Mouse (Mus musculus): ENCODE data around the gene Lamtor5. TPM values are rescaled to one million over a fixed set of nuclear protein-coding genes. Genes with fewer than 3 reads are reported as not detected.

Lamtor5 gene
- polyA plus RNA-seq (2014; fragmentation: Nextera tagmentation; extraction: Ambion mirVana) = 174 and 177 TPM in 2 replicates

DNA sequence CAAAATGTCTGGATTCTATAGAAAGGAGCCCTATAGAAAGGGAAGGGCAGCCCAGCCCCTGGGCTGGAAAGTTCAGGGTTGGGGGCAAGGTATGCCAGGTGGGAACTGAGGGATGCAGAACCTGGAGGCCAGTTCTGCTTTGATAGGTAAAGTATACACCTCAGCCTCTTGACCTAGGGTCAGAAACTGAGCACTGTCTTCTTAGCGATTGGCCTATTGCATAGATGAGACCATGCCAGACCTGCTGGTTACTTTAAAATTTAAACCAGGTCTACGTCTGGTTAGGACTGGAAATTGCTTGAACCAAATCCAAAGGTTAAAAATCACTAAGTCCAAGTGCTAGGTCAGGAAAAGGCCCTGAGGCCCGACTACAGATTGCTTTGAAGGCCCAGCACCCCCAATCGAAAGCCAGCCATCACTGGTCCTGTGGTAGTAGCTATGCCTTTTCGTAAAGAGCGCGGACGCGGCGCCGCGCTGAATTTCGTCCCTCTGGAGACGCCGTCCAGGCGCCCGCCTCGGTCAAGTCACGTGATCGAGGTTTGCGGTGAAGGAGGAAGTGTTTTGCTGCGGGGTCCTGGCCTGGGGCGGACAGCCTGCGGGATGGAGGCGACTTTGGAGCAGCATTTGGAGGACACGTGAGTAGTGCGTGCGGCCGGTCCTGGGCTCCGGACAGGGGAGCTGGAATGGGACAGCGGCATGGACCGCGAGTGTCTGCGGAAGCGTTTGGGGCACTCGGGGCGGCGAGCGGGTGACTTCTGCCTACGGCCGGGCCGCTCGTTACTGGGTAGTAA, at the start of gene Lamtor5:
Gene Lamtor5 (plus strand): TSS at position 380 of the 791 bp plus-strand sequence.
- Histone ChIP-seq H3K4me3 (ENCODE audit: low read depth, low read length) (peak within 1 kb of the TSS; percentile 87), H3K9ac (ENCODE audit: low read length) (peak within 1 kb of the TSS; percentile 71), H3K27ac (ENCODE audit: low read depth, low read length) (no peak within 1 kb of the TSS), H3K36me3 (ENCODE audit: control insufficient read depth, insufficient read depth, low read length) (no peaks in the 10 kb centered on the region), H3K4me2 (ENCODE audit: low read depth, low read length, severe bottlenecking) (peak within 1 kb of the TSS; percentile 54), H3K9me3 (ENCODE audit: control insufficient read depth, low read length) (no peaks in the 10 kb centered on the region), H3K27me3 (ENCODE audit: control insufficient read depth, insufficient read depth, low read length) (no peaks in the 10 kb centered on the region), H3K4me1 (replicated peaks; ENCODE audit: control insufficient read depth, insufficient read depth, low read length) (no peaks in the 10 kb centered on the region)
- ATAC-seq (replicated peaks; ENCODE audit: low FRiP score) (peak; percentile 92), DNase-seq (ENCODE audit: low spot score) (peak; percentile 93)
- WGBS = 4% methylated on average over 43 of the region's 43 CpGs

DNA sequence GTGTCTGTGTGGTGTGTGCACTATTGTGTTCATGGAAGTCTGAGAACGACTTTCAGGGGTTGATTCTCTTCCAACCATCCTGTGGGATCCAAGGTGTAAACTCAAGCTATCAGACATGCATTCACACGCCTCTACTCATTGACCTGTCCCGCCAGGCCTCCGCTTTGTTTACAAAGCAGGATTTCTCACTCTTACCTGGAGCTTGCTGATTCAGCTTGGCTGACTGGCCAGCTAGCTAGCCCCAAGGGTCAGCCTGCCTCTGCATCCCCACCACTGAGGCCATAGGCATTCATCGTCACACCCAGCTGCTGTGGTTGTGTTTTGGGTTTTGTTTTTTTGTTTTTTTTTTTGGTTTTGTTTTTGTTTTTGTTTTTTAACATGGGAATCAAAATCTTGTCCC, 49.4 kb upstream of the Lamtor5 start:
- Histone ChIP-seq H3K9ac (ENCODE audit: low read length) (no peak overlapping the region), H3K4me1 (replicated peaks; ENCODE audit: control insufficient read depth, insufficient read depth, low read length) (no peaks in the 10 kb centered on the region), H3K4me3 (ENCODE audit: low read depth, low read length) (no peak overlapping the region), H3K9me3 (ENCODE audit: control insufficient read depth, low read length) (no peaks in the 10 kb centered on the region), H3K36me3 (ENCODE audit: control insufficient read depth, insufficient read depth, low read length) (no peaks in the 10 kb centered on the region), H3K27ac (ENCODE audit: low read depth, low read length) (no peak overlapping the region), H3K27me3 (ENCODE audit: control insufficient read depth, insufficient read depth, low read length) (no peaks in the 10 kb centered on the region), H3K4me2 (ENCODE audit: low read depth, low read length, severe bottlenecking) (no peak overlapping the region)
- 84% methylated on average over 5 of the region's 5 CpGs for WGBS
- ATAC-seq (replicated peaks; ENCODE audit: low FRiP score) (no peak), DNase-seq (ENCODE audit: low spot score) (no peak)

DNA sequence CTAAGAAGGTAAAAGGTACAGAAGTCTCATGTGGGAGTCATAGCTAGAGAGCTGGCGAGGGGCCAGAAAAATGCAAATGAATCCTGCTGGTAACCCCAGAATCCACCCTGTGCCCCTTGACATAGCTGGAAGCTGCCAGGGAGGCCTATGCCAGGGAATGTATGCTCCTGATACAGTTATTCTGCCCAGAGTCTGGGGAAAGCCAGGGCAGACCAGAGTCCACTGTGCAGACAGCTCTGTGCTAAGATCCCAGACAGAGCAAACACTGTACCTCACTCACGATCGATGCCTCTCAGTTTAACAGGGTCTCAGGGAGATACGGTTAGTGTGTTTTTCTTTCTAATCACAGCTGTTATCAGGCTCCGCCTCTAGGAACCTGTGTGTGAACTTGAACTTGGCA, 48.8 kb upstream of the Lamtor5 start:
- no peak overlapping the region for H3K27ac ChIP-seq (ENCODE audit: low read depth, low read length)
- no peaks in the 10 kb centered on the region for H3K9me3 ChIP-seq (ENCODE audit: control insufficient read depth, low read length)
- H3K27me3 ChIP-seq (ENCODE audit: control insufficient read depth, insufficient read depth, low read length) = no peaks in the 10 kb centered on the region
- no peak for DNase-seq (ENCODE audit: low spot score)
- 83% methylated on average over 5 of the region's 5 CpGs for WGBS
- ATAC-seq (replicated peaks; ENCODE audit: low FRiP score) = no peak
- H3K9ac ChIP-seq (ENCODE audit: low read length) = no peak overlapping the region
- H3K4me2 ChIP-seq (ENCODE audit: low read depth, low read length, severe bottlenecking) = no peak overlapping the region
- H3K4me1 ChIP-seq (replicated peaks; ENCODE audit: control insufficient read depth, insufficient read depth, low read length) = no peaks in the 10 kb centered on the region
- H3K4me3 ChIP-seq (ENCODE audit: low read depth, low read length) = no peak overlapping the region
- H3K36me3 ChIP-seq (ENCODE audit: control insufficient read depth, insufficient read depth, low read length) = no peaks in the 10 kb centered on the region

DNA sequence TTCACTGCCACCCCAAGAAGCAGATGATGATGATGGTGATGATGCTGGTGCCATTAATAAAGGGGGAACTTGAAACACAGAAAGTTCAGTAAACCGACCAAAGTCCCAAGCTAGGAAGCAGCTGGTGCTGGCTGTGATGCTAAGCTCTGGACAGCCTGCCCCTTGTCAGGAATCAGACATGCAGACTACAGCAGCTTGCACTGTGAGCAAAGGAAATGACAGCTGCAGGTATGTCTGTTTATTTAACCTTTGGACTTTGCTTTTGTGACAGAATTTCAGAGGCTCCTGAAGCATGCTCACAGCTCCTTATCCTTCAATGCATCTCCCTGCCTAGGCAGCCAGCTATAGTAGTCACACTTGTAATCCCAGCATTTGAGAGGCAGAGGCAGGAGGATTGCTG, 48.1 kb upstream of the Lamtor5 start, which contains the start of gene A630076J17Rik:
Gene A630076J17Rik (plus strand): TSS at position 88 of the 400 bp plus-strand sequence.
- H3K27ac ChIP-seq (ENCODE audit: low read depth, low read length) = no peak within 1 kb of the TSS
- no peak for DNase-seq (ENCODE audit: low spot score)
- no peaks in the 10 kb centered on the region for H3K4me1 ChIP-seq (replicated peaks; ENCODE audit: control insufficient read depth, insufficient read depth, low read length)
- no peak within 1 kb of the TSS for H3K9ac ChIP-seq (ENCODE audit: low read length)
- no peak within 1 kb of the TSS for H3K4me2 ChIP-seq (ENCODE audit: low read depth, low read length, severe bottlenecking)
- ATAC-seq (replicated peaks; ENCODE audit: low FRiP score) = no peak
- H3K9me3 ChIP-seq (ENCODE audit: control insufficient read depth, low read length) = no peaks in the 10 kb centered on the region
- no peaks in the 10 kb centered on the region for H3K36me3 ChIP-seq (ENCODE audit: control insufficient read depth, insufficient read depth, low read length)
- H3K4me3 ChIP-seq (ENCODE audit: low read depth, low read length) = no peak within 1 kb of the TSS
- no peaks in the 10 kb centered on the region for H3K27me3 ChIP-seq (ENCODE audit: control insufficient read depth, insufficient read depth, low read length)
- 58% methylated on average over 1 of the region's 1 CpGs for WGBS

DNA sequence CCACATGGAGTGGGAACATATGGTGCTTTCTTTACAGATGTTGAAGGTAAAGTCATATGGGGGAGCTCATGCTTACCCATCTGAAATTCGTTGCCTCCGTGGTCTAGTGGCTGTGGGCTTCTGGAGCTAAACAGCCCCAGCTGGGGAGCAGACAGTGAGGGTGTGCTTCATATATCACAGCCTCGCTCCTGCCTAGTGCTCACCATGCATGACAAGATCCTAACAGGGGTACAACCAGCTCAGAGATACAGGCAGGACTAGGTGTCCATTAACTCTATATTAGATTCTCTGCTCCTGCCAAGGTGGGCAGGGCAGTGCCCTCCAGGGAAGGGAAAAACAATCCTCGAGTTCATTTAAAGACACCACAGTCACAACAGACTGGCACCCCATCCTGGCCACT, 47.5 kb upstream of the Lamtor5 start:
- H3K27me3 ChIP-seq (ENCODE audit: control insufficient read depth, insufficient read depth, low read length) = no peaks in the 10 kb centered on the region
- no peak overlapping the region for H3K4me2 ChIP-seq (ENCODE audit: low read depth, low read length, severe bottlenecking)
- no peaks in the 10 kb centered on the region for H3K4me1 ChIP-seq (replicated peaks; ENCODE audit: control insufficient read depth, insufficient read depth, low read length)
- H3K27ac ChIP-seq (ENCODE audit: low read depth, low read length) = no peak overlapping the region
- H3K9ac ChIP-seq (ENCODE audit: low read length) = no peak overlapping the region
- DNase-seq (ENCODE audit: low spot score) (no peak), ATAC-seq (replicated peaks; ENCODE audit: low FRiP score) (no peak)
- no peaks in the 10 kb centered on the region for H3K9me3 ChIP-seq (ENCODE audit: control insufficient read depth, low read length)
- 64% methylated on average over 4 of the region's 4 CpGs for WGBS
- H3K4me3 ChIP-seq (ENCODE audit: low read depth, low read length) = no peak overlapping the region
- H3K36me3 ChIP-seq (ENCODE audit: control insufficient read depth, insufficient read depth, low read length) = no peaks in the 10 kb centered on the region

DNA sequence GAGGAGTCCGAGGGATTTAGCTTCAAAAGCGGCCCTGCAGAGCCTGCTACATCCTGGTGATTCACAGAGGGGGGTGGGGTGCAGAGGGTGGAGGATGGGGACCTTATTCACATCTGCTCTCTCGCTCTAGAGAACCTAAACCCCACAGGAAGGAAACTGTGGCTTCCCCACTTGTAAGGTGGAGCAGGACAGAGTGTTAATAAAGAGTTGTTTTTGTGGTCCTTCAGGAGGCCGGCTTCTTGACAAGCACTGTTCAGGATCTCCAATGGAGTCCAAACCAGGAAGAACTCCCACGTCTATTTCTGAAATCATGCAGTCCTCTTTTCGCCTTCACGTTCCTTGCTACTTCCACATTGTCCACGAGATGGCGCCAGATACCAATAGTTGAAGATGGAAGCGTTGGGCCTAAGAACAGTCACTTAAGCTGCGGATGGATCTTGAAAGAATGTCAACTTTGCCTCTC, 45.3 kb upstream of the Lamtor5 start:
- 8% methylated on average over 11 of the region's 11 CpGs for WGBS
- ATAC-seq (replicated peaks; ENCODE audit: low FRiP score) = peak; percentile 71
- Histone ChIP-seq H3K27ac (ENCODE audit: low read depth, low read length) (no peak overlapping the region), H3K9ac (ENCODE audit: low read length) (peak overlapping the region; percentile 10; the same call in 1 of the 2 replicates), H3K36me3 (ENCODE audit: control insufficient read depth, insufficient read depth, low read length) (no peaks in the 10 kb centered on the region), H3K4me1 (replicated peaks; ENCODE audit: control insufficient read depth, insufficient read depth, low read length) (no peaks in the 10 kb centered on the region), H3K9me3 (ENCODE audit: control insufficient read depth, low read length) (no peaks in the 10 kb centered on the region), H3K4me3 (ENCODE audit: low read depth, low read length) (no peak overlapping the region), H3K27me3 (ENCODE audit: control insufficient read depth, insufficient read depth, low read length) (no peaks in the 10 kb centered on the region), H3K4me2 (ENCODE audit: low read depth, low read length, severe bottlenecking) (0 out of 2 replicates have a peak overlapping the region, but pooled peaks have one; percentile 21)
- peak; percentile 89 for DNase-seq (ENCODE audit: low spot score)

DNA sequence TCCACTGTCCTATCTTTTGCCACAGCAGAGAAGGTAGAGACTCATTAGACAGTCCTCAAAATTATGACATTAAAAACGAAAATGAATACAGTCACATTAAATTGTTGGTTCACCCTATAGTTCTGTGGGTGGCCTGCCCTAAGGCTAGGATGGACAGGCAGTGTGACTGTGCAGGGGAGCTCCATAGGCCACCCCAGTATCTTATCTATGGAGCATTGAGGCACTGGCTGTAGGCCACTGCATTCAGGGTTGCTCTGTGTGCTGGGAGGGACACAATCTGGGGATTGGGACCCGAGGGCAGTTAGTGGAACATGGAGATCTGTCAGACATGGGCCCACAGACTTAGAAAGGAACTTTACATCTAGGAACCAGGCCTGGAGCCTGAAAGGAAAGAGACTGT, 44.7 kb upstream of the Lamtor5 start:
- 30% methylated on average over 2 of the region's 2 CpGs for WGBS
- no peaks in the 10 kb centered on the region for H3K36me3 ChIP-seq (ENCODE audit: control insufficient read depth, insufficient read depth, low read length)
- no peaks in the 10 kb centered on the region for H3K4me1 ChIP-seq (replicated peaks; ENCODE audit: control insufficient read depth, insufficient read depth, low read length)
- ATAC-seq (replicated peaks; ENCODE audit: low FRiP score) (peak; percentile 39; the same call in 1 of the 2 replicates), DNase-seq (ENCODE audit: low spot score) (no peak)
- H3K9ac ChIP-seq (ENCODE audit: low read length) = no peak overlapping the region
- H3K9me3 ChIP-seq (ENCODE audit: control insufficient read depth, low read length) = no peaks in the 10 kb centered on the region
- H3K27ac ChIP-seq (ENCODE audit: low read depth, low read length) = no peak overlapping the region
- H3K27me3 ChIP-seq (ENCODE audit: control insufficient read depth, insufficient read depth, low read length) = no peaks in the 10 kb centered on the region
- no peak overlapping the region for H3K4me2 ChIP-seq (ENCODE audit: low read depth, low read length, severe bottlenecking)
- no peak overlapping the region for H3K4me3 ChIP-seq (ENCODE audit: low read depth, low read length)

DNA sequence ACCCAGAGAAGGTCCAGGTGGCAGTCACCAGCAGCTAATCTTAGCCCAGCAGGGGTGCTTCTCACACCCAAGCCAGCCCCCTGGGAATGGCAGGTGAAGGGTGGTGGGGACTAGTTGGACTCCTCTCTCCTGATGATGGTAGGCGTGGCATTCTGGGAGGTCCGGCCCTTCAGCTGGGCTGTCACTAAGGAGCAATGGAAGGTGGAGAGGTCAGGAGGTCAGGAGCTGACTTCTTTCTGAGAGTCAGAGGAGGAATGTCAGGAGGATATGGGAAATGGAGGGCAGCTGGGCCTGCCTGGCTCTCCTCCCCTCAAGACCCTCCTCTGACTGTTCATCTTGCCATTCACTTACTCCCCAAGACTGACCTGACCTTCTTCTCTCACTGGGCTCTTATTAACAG, 40.6 kb upstream of the Lamtor5 start:
- Histone ChIP-seq H3K9me3 (ENCODE audit: control insufficient read depth, low read length) (no peaks in the 10 kb centered on the region), H3K4me2 (ENCODE audit: low read depth, low read length, severe bottlenecking) (no peak overlapping the region), H3K9ac (ENCODE audit: low read length) (no peak overlapping the region), H3K36me3 (ENCODE audit: control insufficient read depth, insufficient read depth, low read length) (no peaks in the 10 kb centered on the region), H3K4me1 (replicated peaks; ENCODE audit: control insufficient read depth, insufficient read depth, low read length) (peaks cover 3% of the 10 kb centered on the region; the same call in 1 of the 2 replicates), H3K27me3 (ENCODE audit: control insufficient read depth, insufficient read depth, low read length) (no peaks in the 10 kb centered on the region), H3K27ac (ENCODE audit: low read depth, low read length) (no peak overlapping the region), H3K4me3 (ENCODE audit: low read depth, low read length) (no peak overlapping the region)
- DNase-seq (ENCODE audit: low spot score) (no peak), ATAC-seq (replicated peaks; ENCODE audit: low FRiP score) (no peak)
- WGBS = 67% methylated on average over 2 of the region's 2 CpGs

Measured in forebrain, embryonic 11.5 days (tissue).